Mouse (Mus musculus) cerebellum, postnatal 14 days (tissue): ENCODE measurements at regions not wholly inside any gene's neighbourhood (a gene's known extent, or its start where the extent isn't known, plus 50 kb on each side); places are given as distances from the start of the nearest gene placed in this dataset.

Experiments used
- DNase-seq, 2 experiments: peaks; one replicate each; pipeline ENCODE4 v3.0.0; 2021; ENCODE audit warnings: mixed read lengths in 2 of 2

DNA sequence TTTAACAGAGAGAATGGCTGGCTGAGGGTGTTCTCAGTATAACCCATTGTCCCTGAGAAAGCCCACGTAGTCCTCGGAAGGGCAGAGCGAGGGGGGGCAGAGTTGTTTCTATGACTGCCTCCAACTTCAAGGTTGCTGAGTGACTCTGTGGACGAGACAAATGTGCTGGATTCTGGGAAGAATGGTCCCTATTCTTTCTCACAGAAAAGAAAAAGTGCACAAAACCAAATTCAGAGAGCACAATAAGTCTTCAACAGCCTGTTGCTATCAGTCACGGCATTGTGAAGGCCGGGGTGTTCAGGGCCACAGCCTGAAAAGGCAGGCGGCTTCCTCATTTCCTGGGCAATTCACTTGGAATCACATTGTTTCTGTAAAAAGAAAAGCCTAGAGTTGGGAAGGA, 165.6 kb upstream of the 3110018I06Rik start:
- no peak for DNase-seq

- DNase-seq, result no peak
Observed at GRCm38 (mm10) chr12:107326101-107326500, 162.3 kb upstream of the 3110018I06Rik start.

- DNase-seq, result no peak
Observed at GRCm38 (mm10) chr12:107327107-107327770, 161.2 kb upstream of the 3110018I06Rik start.

DNA sequence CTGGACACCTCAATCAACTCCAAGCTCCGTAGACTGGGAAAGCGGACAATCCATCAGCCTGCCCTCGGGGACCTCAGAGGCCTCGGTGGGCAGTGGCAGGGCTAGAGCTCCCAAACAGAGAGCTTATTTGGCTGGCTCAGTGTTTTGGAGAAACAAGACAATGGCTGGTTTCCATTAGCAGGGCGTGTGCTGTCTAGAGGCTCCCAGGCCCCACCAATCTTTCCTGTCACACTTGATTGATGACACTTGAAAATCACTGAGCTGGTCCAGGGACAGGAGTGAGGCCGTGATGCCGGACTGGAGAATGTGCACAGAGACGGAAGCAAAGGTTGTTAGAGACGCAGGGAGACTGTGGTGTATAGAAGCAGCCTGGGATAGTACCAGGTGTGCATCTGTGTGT, 159.4 kb upstream of the 3110018I06Rik start:
- no peak for DNase-seq

- no peak for DNase-seq
Observed at GRCm38 (mm10) chr12:107334366-107334765, 154.1 kb upstream of the 3110018I06Rik start.

- DNase-seq, result peak; percentile 49 to 58
Observed at GRCm38 (mm10) chr12:107335106-107335505, 153.3 kb upstream of the 3110018I06Rik start.

DNA sequence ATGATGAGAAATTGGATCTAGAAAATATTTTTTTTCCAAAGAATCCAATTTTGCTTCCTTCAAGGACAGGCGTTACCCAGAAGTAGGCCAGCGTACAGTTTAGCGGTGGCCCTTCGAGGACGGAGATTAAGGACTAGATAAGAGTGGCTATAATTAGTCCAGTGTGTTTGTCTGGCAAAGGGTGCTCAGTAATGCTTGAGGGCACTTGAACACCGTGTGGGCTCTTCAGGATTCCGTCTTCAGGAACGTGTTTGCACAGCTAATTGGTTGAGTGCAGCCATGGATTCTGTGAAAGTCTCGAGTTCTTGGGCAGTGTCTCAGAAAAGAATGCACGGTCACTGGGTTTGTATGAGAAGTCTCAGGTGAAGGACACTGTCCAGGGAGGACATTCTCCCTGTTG, 149.7 kb upstream of the 3110018I06Rik start:
- no peak for DNase-seq

DNA sequence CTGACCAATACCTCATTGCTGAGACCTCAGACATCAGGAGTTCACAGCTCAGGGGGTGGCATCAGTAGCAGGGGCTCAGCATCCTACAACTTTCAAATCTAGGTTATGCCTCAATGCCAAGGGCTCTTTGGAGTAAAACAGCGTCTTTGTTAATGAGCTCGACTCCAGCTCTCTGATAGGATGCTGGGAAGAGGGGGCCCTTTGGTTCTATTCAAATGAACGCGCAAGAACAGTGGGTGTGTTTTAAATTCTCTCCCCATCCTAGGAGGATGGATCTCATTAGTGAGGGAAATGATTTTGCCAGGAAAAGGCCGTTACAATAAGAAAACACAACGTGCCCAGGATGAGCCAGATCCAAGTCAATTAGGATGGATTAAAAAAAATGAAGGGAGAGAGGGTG, 132.2 kb upstream of the 3110018I06Rik start:
- DNase-seq, result no peak

- DNase-seq, result no peak
Observed at GRCm38 (mm10) chr12:107356974-107357373, 131.5 kb upstream of the 3110018I06Rik start.

DNA sequence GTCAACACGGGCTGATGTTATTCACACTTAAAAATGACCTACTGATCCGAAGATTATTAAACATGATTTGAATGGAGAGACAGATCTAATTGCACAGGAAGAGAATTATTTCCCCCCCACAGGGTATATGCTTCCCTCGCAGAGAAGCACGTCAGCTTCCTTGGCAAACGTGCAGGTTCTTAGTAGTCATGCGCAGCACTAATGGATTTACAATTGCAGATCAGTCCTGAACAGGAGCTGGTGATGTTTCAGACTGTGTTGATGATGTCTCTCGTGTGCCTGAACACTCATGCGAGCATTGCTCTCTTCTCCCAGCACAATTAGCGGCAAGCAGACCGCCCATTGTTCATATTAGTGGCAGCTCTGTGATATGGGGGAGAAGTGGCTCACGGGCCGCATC, 127.9 kb upstream of the 3110018I06Rik start:
- DNase-seq, result no peak

DNA sequence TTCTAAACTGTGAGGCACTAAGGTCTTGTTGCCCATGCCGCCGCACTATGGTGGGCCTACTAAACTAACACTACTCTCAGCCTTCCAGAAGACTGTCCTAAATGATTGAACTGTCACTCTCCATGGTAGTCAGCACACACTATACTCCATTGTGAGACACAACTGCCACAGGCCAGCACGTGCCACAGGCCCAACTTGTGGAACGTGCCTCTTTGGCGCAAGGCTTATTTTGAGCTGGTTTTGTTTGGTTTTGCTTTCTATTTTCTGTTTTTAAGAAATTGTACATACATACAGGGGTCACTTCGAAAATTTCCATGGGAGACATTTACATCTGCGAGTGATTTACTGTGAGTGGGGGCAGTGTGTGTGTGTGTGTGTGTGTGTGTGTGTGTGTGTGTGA, 126.8 kb upstream of the 3110018I06Rik start:
- no peak for DNase-seq

DNA sequence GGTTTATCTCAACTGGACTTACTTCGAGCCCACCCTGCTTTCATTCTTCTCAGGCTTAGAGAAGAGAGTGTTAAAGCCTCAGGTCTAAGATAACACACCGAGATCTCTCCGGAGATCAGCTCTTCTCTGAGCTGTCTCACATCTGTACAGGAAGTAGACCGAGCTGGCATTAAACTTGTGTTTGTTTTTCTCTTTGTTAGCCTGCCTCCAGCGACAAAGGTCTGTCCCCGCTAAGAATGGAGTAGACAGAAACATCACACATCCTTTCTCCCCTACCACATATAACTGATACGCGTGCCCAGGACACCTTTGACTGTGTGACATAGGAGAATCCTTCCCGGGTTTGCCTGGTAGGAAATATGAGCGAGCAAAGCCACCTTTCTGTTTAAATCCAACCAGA, 126.3 kb upstream of the 3110018I06Rik start:
- no peak for DNase-seq

DNA sequence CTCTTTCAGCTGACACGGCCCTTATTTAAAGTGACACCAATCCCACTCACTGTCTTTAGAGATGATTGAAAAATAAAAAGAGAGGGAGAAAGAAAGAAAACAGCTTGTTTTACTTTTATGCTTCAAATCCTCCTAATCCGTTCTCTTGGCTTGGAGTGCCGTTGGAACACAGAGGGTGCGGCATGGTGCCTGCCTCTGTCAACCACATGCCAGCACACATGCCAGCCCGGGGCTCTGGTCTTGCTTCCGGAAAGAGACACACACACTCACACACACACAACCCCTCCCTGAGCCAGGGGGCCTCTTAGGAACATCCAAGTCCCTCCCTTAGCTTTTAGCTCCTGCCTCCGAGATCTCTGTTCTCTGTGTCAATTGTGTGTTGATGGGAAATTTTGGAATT, 116.2 kb upstream of the 3110018I06Rik start:
- peak; percentile 38 to 40 for DNase-seq

DNA sequence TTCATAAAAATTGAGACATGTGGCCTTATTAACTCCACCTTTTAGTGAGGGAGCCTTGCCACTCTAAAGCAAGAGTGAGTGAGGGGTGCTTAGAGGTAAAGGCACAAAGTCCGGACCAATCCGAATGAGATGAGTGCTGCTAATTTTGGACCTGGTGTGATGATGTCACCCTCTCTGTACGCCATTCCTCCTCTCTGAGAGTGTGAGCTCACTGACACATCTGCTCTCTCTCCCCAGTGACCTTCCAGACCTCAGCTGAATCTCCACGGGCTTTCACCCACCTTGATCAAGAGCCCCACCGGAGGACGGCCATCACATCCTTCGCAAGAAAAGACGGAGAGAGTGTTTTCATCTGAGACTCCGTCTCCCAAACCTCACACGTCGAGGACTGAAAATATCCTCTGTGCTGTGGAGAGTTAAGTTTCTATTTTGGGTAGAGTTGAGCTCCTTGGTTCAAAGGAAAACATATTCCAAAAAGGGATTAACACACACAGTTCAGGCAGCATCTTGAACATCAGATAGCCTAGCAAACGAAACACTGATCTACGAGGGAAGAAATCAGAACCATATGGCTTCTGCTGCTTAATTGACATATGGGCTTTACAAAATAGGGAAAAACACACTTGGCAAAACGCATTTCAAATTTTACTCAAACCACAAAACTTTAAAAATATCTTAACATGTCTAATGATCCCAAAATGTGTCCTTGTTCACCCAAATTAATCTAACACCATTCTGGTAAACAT, 96.2 kb upstream of the 3110018I06Rik start:
- no peak for DNase-seq

DNA sequence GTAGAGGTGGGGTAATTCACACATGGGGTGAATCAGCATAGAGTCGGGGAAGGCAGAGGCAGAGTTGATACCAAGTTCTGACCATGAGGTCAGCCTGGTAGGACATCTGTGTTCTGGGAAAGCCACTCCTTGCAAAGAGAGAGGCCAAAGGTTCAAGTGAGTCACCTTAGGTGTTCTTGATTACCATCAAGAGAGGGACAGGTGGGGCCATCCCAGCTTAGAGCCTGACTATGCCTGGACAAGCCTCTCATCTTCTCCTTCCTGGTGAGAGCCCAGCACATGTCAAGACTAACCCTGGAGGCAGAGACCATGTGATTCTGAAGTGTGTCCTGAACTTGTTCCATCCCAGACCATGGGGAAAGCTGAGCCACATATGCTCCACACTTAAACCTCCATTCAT, 94.0 kb upstream of the 3110018I06Rik start:
- DNase-seq, result no peak

GRCm38 (mm10) chr12:107404821-107405220, 83.6 kb upstream of the 3110018I06Rik start:
- DNase-seq, result no peak

- DNase-seq, result no peak
Observed at GRCm38 (mm10) chr12:107423923-107424322, 64.5 kb upstream of the 3110018I06Rik start.

GRCm38 (mm10) chr12:107438506-107438905, 49.9 kb upstream of the 3110018I06Rik start:
- peak; percentile 42 to 70 for DNase-seq
